Mouse (Mus musculus) cerebral cortex, adult 2 months (tissue): ENCODE data around the gene Rab19.

Experiments
- WGBS: fragments of 180-500 bp; shearing (Covaris S2); methylation state at CpG from one replicate; pipeline ENCODE4 v1.1.7; 2018; 5-methylcytosine and 5-hydroxymethylcytosine counted together

Gene Rab19

DNA sequence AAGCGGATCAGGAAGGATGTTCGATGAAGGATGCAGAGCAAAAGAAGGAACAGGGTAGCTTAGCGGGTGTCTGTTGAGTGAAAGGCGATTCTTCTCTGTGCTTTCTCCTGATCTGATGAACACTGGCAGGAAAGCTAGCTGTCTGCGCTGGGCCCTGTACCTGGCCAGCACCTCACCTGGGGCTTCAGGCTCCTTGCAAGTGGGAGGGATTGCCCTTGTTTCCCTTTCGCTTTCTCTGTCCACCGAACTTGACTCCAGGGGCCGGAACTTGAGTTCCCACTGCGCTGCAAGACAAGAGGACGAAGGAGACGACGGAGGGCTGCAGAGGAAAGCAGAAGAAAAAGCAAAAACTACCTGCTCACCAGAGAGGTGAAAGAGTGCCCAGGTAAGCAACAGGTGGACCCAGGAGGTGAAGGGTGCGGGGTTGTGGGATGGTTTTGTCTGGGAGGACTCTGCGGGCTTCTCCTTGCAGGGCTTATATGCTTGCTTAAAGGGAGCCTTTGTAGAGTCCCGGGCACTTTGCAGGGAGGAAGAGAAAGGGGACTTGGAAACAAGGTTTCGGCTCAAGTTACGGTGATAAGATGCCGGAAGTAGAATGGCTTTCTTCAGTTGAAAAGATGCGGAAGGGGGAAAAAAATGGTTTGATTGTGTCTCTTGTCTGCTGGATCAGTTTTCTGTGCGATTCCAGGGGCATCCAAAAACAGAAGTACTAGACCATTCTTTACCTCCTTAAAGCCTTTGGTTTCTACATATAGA is at the start of gene Rab19:
Gene Rab19 (plus strand): TSS at position 51 of the 756 bp plus-strand sequence.
- 39% methylated on average over 20 of the region's 20 CpGs for WGBS

GRCm38 (mm10) chr6:39331998-39332700 is 48.8 kb upstream of the Rab19 start:
- 93% methylated on average over 7 of the region's 7 CpGs for WGBS

GRCm38 (mm10) chr6:39334224-39334623 is 46.8 kb upstream of the Rab19 start:
- 89% methylated on average over 7 of the region's 7 CpGs for WGBS

DNA sequence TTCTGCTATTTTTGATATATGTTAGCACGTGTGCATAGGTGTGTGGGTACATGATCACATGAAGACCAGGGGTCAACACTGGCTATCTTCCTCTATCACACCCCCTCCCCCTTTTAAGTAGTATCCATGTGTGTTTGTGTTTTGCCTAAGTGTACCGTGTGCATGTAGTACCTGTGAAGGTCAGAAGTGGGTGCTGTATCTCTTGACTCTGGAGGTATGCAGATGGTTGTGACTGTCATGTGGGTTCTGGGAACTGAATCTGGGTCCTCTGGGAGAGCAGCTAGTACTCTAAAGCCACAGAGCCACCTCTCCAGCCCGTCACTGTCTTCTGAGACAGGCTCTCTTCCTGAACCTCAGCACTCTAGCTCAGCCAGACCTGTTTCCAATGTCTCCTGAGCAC is 46.1 kb upstream of the Rab19 start:
- WGBS: 97% methylated on average over 3 of the region's 3 CpGs

DNA sequence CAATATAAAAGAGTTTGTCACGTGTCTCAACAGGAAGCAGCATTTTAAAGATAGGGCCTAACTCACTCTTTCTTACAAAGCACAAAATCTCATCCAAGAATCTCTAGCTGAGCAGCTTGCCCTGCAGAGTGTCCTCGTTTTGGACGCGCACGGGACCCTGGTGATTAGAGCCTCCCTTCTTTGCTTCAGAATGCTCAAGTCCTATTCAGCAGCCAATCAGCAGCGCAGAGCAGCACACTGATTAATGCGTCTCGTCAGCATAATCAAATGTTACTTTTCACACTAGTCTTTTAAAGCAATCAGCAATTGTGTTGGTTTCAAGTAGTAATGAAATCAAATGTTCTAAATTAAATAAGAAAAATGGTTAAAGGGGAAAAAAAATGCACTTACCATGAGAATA is 42.6 kb upstream of the Rab19 start:
- WGBS: 76% methylated on average over 8 of the region's 8 CpGs

- 91% methylated on average over 2 of the region's 2 CpGs for WGBS
Observed at GRCm38 (mm10) chr6:39341798-39342197, 39.2 kb upstream of the Rab19 start.

DNA sequence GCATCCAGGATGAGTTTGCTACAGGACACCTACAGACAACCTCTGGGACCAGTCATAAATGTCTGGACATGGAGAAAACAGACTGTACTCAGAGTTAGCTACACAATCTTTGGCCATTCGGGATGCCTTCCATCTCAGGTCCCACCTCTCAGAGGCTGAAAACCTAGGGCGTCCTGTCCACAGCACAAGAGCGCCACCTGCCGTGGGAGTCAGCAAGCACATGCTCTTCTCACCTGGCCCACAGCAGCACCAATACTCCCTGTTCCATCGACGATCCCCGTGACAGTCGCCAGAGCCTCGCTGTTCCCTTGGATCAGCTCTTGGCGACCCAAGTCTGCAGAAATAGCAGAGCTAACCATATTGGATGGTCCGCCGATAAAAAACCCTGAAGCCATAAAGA is 37.0 kb upstream of the Rab19 start:
- 21% methylated on average over 12 of the region's 12 CpGs for WGBS

- WGBS: 80% methylated on average over 7 of the region's 7 CpGs
Observed at GRCm38 (mm10) chr6:39345430-39345829, 35.5 kb upstream of the Rab19 start.

- 58% methylated on average over 15 of the region's 15 CpGs for WGBS
Observed at GRCm38 (mm10) chr6:39346991-39347501, 33.9 kb upstream of the Rab19 start.

GRCm38 (mm10) chr6:39347880-39348814 is 32.8 kb upstream of the Rab19 start:
- WGBS: 60% methylated on average over 4 of the region's 4 CpGs

- WGBS: 77% methylated on average over 6 of the region's 6 CpGs
Observed at GRCm38 (mm10) chr6:39348946-39349345, 32.0 kb upstream of the Rab19 start.

- 94% methylated on average over 9 of the region's 9 CpGs for WGBS
Observed at GRCm38 (mm10) chr6:39359207-39359606, 21.8 kb upstream of the Rab19 start.

DNA sequence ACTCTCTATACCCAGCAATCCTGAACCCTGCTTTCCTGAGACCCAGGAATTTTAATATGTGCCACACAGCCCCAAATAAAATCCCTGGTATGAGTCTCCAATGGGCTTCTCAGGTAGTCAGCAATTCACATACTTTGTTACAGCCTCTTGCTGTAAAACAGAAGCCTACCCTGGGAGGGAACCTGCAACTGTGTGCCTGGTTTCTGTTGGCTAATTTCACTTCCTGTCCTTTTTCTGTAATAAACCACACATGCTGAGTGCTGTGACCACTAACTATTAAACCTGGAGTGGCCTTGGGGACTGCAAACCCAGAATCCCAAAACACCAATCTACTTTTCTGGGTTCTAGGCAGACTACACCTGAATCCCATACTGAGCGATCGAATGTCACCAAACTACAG is 18.3 kb upstream of the Rab19 start:
- 89% methylated on average over 2 of the region's 2 CpGs for WGBS

GRCm38 (mm10) chr6:39369631-39370030 is 11.3 kb upstream of the Rab19 start:
- 58% methylated on average over 3 of the region's 3 CpGs for WGBS

DNA sequence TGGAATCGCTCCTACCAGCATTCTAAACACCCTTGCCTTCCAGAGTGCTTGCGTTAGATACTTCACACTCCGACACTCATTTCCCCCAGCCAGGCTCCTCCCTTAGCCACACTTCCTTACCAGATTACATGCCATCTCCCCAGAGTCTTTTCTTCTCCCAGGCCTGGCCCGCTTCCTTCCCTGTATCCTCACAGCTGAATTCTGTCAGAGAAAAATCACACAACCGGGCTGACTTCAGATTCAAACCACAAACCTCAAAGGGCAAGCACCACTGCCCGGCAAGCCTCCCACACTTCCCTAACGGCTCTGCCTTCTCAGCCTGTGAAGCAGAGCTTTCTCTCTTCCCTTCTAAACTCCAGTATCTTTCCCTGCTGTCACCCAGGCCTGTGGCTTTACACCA is 8.2 kb upstream of the Rab19 start:
- WGBS: 53% methylated on average over 7 of the region's 7 CpGs

GRCm38 (mm10) chr6:39373301-39373955 is 7.5 kb upstream of the Rab19 start:
- 83% methylated on average over 4 of the region's 4 CpGs for WGBS

GRCm38 (mm10) chr6:39376775-39377174 is 4.2 kb upstream of the Rab19 start:
- WGBS: 10% methylated on average over 9 of the region's 9 CpGs

- WGBS: under 1% methylated on average over 43 of the region's 43 CpGs
Observed at GRCm38 (mm10) chr6:39377311-39377827, 3.6 kb upstream of the Rab19 start, which contains the start of gene Slc37a3. Gene Slc37a3, minus strand, starts transcription at chr6:39377675.

DNA sequence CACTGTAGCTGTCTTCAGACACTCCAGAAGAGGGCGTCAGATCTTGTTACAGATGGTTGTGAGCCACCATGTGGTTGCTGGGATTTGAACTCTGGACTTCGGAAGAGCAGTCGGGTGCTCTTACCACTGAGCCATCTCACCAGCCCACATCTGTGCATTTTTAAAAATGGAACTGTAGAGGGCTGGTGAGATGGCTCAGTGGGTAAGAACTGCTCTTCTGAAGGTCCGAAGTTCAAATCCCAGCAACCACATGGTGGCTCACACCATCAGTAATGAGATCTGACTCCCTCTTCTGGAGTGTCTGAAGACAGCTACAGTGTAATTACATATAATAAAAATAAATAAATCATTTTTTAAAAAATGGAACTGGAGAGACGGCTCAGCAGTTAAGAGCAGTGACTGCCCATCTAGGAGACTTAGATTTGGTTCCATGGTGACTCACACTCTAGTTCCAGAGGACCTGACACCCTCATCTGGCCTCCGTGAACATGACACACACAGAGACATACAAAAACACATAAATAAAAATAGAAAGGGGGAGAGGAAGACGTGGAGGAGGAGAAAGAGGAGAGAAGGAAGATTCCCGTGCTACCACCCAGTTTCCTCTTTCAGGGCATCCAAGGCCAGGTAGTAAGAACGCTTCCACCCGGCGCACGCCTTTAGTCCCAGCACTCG is 2.7 kb upstream of the Rab19 start:
- 64% methylated on average over 13 of the region's 13 CpGs for WGBS

GRCm38 (mm10) chr6:39379224-39379623 is 1.8 kb upstream of the Rab19 start:
- WGBS: 53% methylated on average over 4 of the region's 4 CpGs
